Mouse (Mus musculus): ENCODE results near the gene Sez6l. TPM values are rescaled to one million over a fixed set of nuclear protein-coding genes. Genes with fewer than 3 reads are reported as not detected.

Gene Sez6l
- total and polyA plus RNA-seq, 3 experiments, result 0.11 TPM; not detected in 2

- H3K9me3 ChIP-seq (replicated peaks), result peaks cover 84% of the 10 kb centered on the region
- H3K4me1 ChIP-seq (ENCODE audit: insufficient read depth, low read depth, low read length), result no peaks in the 10 kb centered on the region
- DNase-seq (ENCODE audit: low spot score) (no peak), ATAC-seq (ENCODE audit: extremely low read depth, insufficient number of reproducible peaks, low FRiP score, poor library complexity, severe bottlenecking) (no peak)
- no peak for TF ChIP-seq TAL1 (conservative IDR thresholded peaks at IDR 0.05; ENCODE audit: low read depth, low read length)
- no peak for TF ChIP-seq CTCF (IDR thresholded peaks at IDR 0.05; ENCODE audit: low read depth, low read length)
- TF ChIP-seq GATA2 (IDR thresholded peaks at IDR 0.05; ENCODE audit: borderline replicate concordance, low read depth, low read length), result no peak
- TF ChIP-seq GATA1 (IDR thresholded peaks at IDR 0.05; ENCODE audit: borderline replicate concordance, low read length), result no peak
- no peak for TF ChIP-seq POLR2AphosphoS5 (IDR thresholded peaks at IDR 0.05; ENCODE audit: insufficient replicate concordance, low read depth, low read length)
- H3K4me3 ChIP-seq (ENCODE audit: low read depth, low read length), result no peak overlapping the region
- H3K36me3 ChIP-seq (replicated peaks), result no peaks in the 10 kb centered on the region
- H3K27me3 ChIP-seq (ENCODE audit: insufficient read depth, low read length), result no peaks in the 10 kb centered on the region
Measured at GRCm38 (mm10) chr5:112591706-112592105, 14.7 kb upstream of the Sez6l start.

GRCm38 (mm10) chr5:112586071-112586470 is 9.1 kb upstream of the Sez6l start:
- Histone ChIP-seq H3K4me1 (ENCODE audit: insufficient read depth, low read depth, low read length) (no peaks in the 10 kb centered on the region), H3K27me3 (ENCODE audit: insufficient read depth, low read length) (no peaks in the 10 kb centered on the region), H3K9me3 (replicated peaks) (peaks cover 87% of the 10 kb centered on the region), H3K36me3 (replicated peaks) (no peaks in the 10 kb centered on the region), H3K4me3 (ENCODE audit: low read depth, low read length) (no peak overlapping the region)
- ATAC-seq (ENCODE audit: extremely low read depth, insufficient number of reproducible peaks, low FRiP score, poor library complexity, severe bottlenecking) (no peak), DNase-seq (ENCODE audit: low spot score) (no peak)
- no peak for TF ChIP-seq GATA1 (IDR thresholded peaks at IDR 0.05; ENCODE audit: borderline replicate concordance, low read length)
- TF ChIP-seq POLR2AphosphoS5 (IDR thresholded peaks at IDR 0.05; ENCODE audit: insufficient replicate concordance, low read depth, low read length), result no peak
- no peak for TF ChIP-seq TAL1 (conservative IDR thresholded peaks at IDR 0.05; ENCODE audit: low read depth, low read length)
- no peak for TF ChIP-seq GATA2 (IDR thresholded peaks at IDR 0.05; ENCODE audit: borderline replicate concordance, low read depth, low read length)
- TF ChIP-seq CTCF (IDR thresholded peaks at IDR 0.05; ENCODE audit: low read depth, low read length), result no peak

- H3K9me3 ChIP-seq (replicated peaks), result peaks cover 87% of the 10 kb centered on the region
- ATAC-seq (ENCODE audit: extremely low read depth, insufficient number of reproducible peaks, low FRiP score, poor library complexity, severe bottlenecking), result no peak
Measured at GRCm38 (mm10) chr5:112584155-112584769, 7.3 kb upstream of the Sez6l start.

GRCm38 (mm10) chr5:112583304-112583703 is 6.3 kb upstream of the Sez6l start:
- ATAC-seq (ENCODE audit: extremely low read depth, insufficient number of reproducible peaks, low FRiP score, poor library complexity, severe bottlenecking) (no peak), DNase-seq (ENCODE audit: low spot score) (no peak)
- Histone ChIP-seq H3K36me3 (replicated peaks) (no peaks in the 10 kb centered on the region), H3K4me1 (ENCODE audit: insufficient read depth, low read depth, low read length) (no peaks in the 10 kb centered on the region), H3K4me3 (ENCODE audit: low read depth, low read length) (no peak overlapping the region), H3K9me3 (replicated peaks) (peaks cover 88% of the 10 kb centered on the region), H3K27me3 (ENCODE audit: insufficient read depth, low read length) (no peaks in the 10 kb centered on the region)
- TF ChIP-seq TAL1 (conservative IDR thresholded peaks at IDR 0.05; ENCODE audit: low read depth, low read length), result no peak
- TF ChIP-seq GATA1 (IDR thresholded peaks at IDR 0.05; ENCODE audit: borderline replicate concordance, low read length), result no peak

More at GRCm38 (mm10) chr5:112584155-112584769, 7.3 kb upstream of the Sez6l start:
- H3K27me3 ChIP-seq (ENCODE audit: insufficient read depth, low read length), result no peaks in the 10 kb centered on the region
- DNase-seq (ENCODE audit: low spot score), result no peak
- no peaks in the 10 kb centered on the region for H3K4me1 ChIP-seq (ENCODE audit: insufficient read depth, low read depth, low read length)
- TF ChIP-seq GATA1 (IDR thresholded peaks at IDR 0.05; ENCODE audit: borderline replicate concordance, low read length), result no peak
- TF ChIP-seq POLR2AphosphoS5 (IDR thresholded peaks at IDR 0.05; ENCODE audit: insufficient replicate concordance, low read depth, low read length), result no peak
- TF ChIP-seq TAL1 (conservative IDR thresholded peaks at IDR 0.05; ENCODE audit: low read depth, low read length), result no peak
- no peak for TF ChIP-seq CTCF (IDR thresholded peaks at IDR 0.05; ENCODE audit: low read depth, low read length)
- TF ChIP-seq GATA2 (IDR thresholded peaks at IDR 0.05; ENCODE audit: borderline replicate concordance, low read depth, low read length), result no peak
- no peaks in the 10 kb centered on the region for H3K36me3 ChIP-seq (replicated peaks)
- H3K4me3 ChIP-seq (ENCODE audit: low read depth, low read length), result no peak overlapping the region

GRCm38 (mm10) chr5:112577750-112578149 is 765 bp upstream of the Sez6l start:
- H3K27me3 ChIP-seq (ENCODE audit: insufficient read depth, low read length), result no peaks in the 10 kb centered on the region
- no peak for DNase-seq (ENCODE audit: low spot score)
- peaks cover 95% of the 10 kb centered on the region for H3K9me3 ChIP-seq (replicated peaks)
- TF ChIP-seq CTCF (IDR thresholded peaks at IDR 0.05; ENCODE audit: low read depth, low read length), result no peak
- TF ChIP-seq POLR2AphosphoS5 (IDR thresholded peaks at IDR 0.05; ENCODE audit: insufficient replicate concordance, low read depth, low read length), result no peak
- TF ChIP-seq TAL1 (conservative IDR thresholded peaks at IDR 0.05; ENCODE audit: low read depth, low read length), result no peak
- no peak for TF ChIP-seq GATA1 (IDR thresholded peaks at IDR 0.05; ENCODE audit: borderline replicate concordance, low read length)
- no peak for TF ChIP-seq GATA2 (IDR thresholded peaks at IDR 0.05; ENCODE audit: borderline replicate concordance, low read depth, low read length)
- H3K4me3 ChIP-seq (ENCODE audit: low read depth, low read length), result no peak overlapping the region
- H3K4me1 ChIP-seq (ENCODE audit: insufficient read depth, low read depth, low read length), result no peaks in the 10 kb centered on the region
- no peaks in the 10 kb centered on the region for H3K36me3 ChIP-seq (replicated peaks)
- ATAC-seq (ENCODE audit: extremely low read depth, insufficient number of reproducible peaks, low FRiP score, poor library complexity, severe bottlenecking), result no peak

- TF ChIP-seq CTCF (IDR thresholded peaks at IDR 0.05; ENCODE audit: low read depth, low read length) (no peak), TAL1 (conservative IDR thresholded peaks at IDR 0.05; ENCODE audit: low read depth, low read length) (no peak), GATA2 (IDR thresholded peaks at IDR 0.05; ENCODE audit: borderline replicate concordance, low read depth, low read length) (no peak), GATA1 (IDR thresholded peaks at IDR 0.05; ENCODE audit: borderline replicate concordance, low read length) (no peak), POLR2AphosphoS5 (IDR thresholded peaks at IDR 0.05; ENCODE audit: insufficient replicate concordance, low read depth, low read length) (no peak)
- Histone ChIP-seq H3K36me3 (replicated peaks) (no peaks in the 10 kb centered on the region), H3K9me3 (replicated peaks) (peaks cover 97% of the 10 kb centered on the region), H3K4me1 (ENCODE audit: insufficient read depth, low read depth, low read length) (no peaks in the 10 kb centered on the region), H3K27me3 (ENCODE audit: insufficient read depth, low read length) (no peaks in the 10 kb centered on the region), H3K4me3 (ENCODE audit: low read depth, low read length) (no peak overlapping the region; the same call in 1 of the 2 replicates)
- no peak for DNase-seq (ENCODE audit: low spot score)
- ATAC-seq (ENCODE audit: extremely low read depth, insufficient number of reproducible peaks, low FRiP score, poor library complexity, severe bottlenecking), result no peak
Measured at GRCm38 (mm10) chr5:112576361-112576992, 508 bp downstream of the Sez6l start.
